Mouse (Mus musculus) lung, postnatal 10 days (tissue): ENCODE measurements around the gene Sik1.

Experiments
- DNase-seq: peaks from one replicate; pipeline ENCODE4 v3.0.0; 2021

The Sik1 gene

DNA sequence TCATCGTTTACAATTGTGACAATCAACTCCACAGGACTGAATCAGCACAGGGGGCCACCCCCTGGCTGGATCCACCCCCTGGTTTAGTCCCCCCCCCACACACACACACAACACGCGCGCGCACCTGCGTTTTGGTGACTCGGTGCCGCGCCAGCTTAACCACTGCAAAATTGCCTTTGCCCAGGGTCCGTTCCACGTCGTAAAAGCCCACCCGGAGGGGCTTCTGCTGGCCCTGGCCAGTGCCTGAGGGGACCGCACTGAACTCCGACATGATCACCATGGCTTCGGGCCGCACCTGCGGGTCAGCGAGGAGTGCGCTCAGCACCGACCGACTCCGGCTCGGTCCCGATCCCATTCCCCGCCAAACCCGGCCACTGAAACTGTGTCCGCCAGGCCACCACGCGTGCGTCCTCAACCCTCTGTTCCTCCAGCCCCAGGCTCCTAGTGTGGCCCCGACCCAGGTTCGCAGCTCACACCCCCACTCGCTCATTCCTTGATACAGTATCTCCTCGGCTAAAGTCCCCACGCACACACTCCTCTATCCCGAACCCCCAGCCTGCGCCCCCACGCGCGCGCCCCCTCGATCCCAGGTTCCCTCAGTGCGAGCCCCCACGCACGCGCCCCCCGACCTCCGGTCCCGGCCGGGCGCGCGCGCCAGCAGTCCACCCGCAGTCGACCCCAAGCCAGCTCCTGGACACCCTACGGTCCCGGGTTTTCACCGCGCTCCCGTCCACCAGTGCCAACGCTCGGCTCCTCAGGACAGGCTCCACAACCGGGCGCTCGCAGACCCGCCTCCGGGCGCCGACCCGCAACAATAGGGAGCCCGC lies 621 bp downstream of the Sik1 start:
- peak; percentile 65 for DNase-seq

DNA sequence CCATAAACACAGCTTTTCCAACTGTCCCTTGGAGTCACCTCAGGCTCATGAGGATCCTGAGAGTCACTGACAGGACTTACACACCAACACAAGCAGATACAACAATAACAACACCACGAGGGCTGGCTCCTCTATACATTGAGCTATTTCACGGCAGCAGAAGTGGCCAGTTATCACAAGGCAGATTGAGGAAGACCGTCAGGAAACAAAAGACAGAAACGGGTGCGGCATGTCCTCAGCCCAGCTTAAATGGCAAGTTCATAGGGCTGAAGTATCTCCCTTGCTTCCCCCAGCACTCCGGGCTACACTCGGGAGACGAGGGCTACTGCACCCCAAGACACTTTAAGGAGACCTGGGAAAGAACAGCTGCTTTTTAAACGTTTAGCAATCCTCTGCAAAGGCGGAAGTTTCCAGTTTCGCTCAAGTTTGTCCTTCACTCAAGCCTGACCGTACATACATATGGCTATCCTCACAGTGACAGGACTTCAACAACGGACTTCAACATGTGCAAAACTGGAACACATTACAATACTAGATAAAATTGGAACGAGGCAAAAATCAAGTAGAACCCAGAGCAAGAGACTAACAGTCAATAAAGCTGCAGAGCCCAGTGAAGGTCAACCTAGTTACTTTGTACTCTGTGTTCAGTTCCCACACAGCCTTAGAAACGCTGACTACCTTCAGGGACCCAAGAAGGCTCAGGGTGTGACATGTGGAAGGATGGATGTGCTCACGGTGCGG lies 2.0 kb downstream of the Sik1 start:
- DNase-seq = no peak

GRCm38 (mm10) chr17:31852782-31853447 lies 2.7 kb downstream of the Sik1 start:
- no peak for DNase-seq

DNA sequence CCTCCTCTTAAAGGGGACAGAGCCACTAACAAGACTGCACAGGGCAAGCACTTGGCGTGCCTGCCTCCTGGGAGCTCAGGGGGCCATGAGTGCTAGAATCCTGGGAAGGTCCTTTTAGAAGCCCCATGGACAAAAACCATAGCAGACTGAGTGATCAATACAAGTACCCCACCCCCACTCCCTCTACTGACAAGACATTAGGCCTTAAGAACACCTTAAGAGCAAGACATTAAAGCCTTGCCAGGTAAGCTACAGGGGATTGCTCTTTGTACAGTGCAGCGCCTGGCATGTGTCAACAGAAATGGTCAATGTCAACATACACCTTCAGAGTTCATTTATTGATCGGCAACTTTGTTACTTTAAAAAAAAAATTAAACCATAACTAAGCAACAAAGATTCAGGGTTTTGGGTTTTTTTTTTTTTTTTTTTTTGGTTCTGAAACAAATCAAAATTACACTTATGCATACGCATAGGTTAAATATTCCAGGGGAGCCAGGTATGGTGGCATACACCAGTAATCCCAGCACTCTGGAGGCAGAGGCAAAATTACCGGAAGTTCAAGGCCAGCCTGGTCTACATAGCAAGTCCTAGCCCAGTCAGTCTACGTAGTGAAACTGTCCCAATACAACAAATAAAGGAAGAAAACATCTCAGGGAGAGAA lies 3.7 kb downstream of the Sik1 start:
- no peak for DNase-seq

DNA sequence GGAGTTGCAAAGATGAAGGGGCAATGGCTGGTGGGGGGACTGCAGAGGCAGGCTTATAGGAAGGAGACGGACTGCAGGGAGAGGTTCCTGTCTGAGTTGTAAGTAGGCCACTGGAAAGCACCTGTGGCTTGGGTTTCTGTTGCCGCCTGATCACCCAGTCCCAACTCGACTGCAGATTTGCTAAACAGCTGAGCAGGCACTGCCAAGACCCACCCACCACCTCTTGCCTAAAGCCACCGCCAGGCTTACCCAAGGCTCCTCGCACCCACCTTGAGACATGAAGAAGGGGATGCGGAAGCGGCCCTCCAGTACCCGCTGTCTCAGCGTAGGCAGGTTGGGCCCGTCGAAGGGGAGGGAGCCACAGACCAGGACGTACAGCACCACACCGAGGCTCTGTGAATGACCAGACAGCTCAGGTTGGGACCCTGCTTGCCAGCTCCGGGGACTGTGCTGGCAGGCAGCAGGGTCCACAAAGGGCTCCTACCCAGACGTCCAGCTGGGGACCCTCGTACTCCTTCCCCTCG lies 5.1 kb downstream of the Sik1 start:
- DNase-seq = no peak

DNA sequence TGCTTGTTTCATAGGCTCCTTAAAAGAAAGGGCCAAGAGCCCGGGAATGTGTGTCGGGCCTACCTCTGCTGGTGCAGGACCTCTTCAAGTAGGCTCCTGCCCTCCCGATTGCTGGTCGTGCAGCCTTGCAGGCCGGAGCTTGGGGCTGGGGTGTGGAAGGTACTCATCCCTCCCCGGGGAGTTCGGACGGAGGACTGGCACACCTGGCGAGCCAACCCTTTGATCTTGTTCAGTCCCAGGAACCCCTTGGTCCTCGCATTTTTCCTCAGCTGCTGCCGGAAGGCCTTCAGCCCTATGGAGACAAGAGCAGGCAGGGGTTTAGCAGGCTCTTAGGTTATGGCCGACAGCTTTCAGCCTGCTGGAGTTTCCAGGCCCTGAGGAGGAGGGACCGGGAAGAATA lies 8.6 kb downstream of the Sik1 start:
- DNase-seq = no peak

DNA sequence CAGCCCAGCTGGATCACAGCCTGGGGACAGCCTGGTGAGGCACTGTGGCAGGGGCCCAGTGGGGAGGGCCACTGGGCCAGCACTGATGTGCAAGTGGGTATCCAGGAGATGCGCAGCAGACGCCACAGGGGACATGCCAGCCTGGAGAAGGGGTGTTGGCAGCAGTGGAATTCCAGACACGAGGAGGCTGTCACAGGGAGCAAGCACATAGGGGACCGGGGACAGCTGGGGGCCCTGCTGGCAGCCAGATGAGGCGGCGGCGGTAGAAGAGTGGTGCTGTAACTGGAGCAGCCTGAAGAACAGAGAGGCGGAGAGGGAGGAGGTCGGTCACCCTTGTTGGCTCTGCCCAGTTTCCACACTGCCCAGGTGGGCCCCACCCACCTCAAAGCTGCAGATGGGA lies 9.3 kb downstream of the Sik1 start:
- no peak for DNase-seq

- peak; percentile 59 for DNase-seq
Observed at GRCm38 (mm10) chr17:31843891-31844290, 11.7 kb downstream of the Sik1 start.

DNA sequence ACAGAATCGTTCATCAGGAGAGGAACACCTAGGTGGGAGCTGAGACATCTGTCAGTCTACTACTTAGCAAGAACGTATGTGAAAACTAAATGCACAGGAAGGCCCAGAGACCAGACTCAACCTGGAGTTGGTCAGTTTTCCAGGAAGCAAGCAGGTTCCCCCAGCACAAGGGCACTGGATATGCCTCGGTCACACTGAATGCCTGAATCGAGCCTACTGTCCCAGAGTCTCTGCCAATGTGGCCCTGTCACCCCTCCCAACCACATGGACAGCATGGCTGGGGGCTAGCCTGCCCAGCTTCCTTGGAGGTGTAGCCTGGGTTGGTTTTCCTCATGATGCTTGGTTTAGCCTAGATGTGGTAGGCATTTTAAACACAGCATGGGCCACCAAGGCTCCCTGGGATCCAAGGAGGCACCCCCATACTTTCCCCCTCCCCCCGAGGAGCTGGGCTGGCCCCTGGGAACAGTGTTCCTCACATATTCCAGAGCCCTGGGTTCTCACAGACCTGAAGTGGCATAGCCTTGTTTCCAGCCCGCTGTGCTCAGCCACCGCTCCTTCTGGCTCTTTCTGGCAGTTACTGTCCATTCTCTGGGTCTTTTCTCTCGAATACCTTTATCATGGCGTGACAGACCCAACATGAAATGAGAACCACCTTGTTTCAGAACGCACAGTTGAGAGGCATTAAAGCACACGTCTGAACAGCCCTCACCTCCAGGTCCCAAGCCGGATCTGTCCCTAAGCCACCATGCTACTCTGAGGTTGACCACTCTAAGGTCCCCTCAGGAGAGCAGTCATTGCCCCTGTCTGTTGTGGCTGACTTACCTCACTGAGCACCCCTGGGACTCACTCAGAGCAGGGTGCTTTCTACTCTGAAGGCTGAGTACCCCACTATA lies 12.4 kb downstream of the Sik1 start:
- no peak for DNase-seq

DNA sequence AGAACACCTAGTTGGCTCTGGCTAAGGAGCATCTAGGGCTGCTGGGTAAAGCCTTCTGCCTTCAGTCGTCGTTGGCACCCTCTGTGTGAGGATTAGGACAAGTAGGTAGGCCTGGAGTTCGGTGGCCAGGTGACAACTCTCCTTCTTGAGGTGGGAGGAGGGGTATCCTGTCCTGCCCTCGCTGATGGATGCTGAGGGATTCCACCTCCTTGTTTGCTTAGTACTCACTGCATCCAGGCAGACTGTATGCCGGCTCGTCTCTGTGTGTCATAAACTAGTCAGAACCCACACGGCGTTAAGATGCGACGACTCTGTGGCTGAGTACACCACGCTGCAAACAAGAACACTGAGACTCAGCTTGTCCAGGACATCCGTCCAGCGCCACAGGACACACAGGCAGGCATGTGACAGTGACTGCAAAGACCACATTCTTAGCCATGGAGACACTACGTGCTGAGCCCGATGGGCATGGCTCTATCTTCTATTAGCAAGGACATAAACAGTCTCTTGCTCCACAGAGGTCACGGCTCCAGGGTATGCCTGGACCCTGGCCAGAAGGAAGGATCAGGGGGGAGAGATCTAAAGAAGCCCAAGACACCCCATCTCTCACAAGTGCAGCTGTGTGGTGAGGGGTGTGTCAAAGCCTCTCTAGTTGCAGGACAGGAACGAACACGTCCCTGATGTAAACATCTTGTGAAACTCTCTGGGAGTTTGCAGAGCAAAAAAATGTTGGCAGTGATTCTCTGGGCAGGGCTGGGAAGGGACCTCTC lies 13.6 kb downstream of the Sik1 start:
- peak; percentile 90 for DNase-seq

DNA sequence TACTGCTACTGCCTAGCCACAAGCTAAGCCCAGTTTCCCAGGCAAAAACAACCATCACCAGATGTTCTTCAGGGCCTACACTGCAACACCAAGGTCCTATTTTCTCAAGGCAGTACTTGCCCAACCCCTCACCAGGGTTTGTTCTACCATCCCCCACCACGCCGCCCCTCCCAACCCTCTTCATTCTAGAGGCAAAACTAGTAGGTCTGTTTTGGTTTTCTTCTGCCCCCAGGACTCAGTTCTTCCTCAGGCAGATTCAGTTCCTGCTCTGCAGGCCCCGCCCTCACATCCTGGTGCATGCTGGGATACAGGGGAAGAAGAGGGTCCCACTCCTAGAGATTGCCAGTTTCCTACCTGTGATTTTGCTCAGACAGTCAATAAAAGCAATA lies 14.2 kb downstream of the Sik1 start:
- DNase-seq = peak; percentile 59

DNA sequence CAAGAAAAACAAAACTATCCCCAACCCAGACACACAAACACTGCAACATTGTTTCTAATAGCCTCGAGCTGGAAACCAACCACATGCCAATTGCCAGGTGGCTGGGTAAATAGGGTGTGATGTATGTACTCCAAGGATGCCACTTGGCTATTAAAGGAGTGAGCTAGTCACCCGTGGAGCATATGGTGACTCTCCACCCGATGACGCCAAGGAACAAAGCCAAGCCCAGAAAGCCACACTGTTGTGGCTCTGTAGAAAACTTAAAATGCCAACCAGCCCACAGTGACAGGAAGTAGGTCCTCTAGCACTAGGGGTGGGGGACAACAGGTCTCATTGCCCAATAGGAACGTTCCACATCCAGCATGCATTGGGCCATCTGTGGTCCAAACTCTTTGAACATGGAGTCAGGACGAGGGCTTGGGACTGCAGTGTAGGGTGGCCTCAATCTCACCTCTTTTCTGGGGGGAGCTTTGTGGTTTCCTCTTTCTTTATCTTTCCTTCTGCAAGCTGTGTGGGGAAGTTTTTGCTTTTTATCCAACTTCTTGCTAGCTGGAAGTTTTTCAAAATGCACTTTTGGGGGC lies 15.1 kb downstream of the Sik1 start:
- DNase-seq = no peak

- DNase-seq = peak; percentile 59
Observed at GRCm38 (mm10) chr17:31836772-31837171, 18.8 kb downstream of the Sik1 start.

DNA sequence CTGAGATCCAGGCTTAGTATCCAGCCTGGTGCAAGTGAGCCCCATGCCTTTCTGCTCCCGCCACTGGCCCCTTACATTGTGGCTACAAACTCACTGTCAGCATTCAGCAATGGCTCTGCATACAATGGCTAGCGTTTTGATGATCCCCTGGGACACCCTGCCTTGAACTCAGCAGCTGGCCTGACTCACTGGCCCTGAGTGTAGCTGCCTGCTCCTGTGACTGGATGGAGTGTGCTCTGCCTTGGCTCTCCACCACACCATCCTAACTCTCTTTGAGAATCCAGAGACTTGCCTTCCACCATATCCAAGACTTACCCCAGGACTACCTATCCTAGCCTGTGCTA lies 19.4 kb downstream of the Sik1 start:
- no peak for DNase-seq

DNA sequence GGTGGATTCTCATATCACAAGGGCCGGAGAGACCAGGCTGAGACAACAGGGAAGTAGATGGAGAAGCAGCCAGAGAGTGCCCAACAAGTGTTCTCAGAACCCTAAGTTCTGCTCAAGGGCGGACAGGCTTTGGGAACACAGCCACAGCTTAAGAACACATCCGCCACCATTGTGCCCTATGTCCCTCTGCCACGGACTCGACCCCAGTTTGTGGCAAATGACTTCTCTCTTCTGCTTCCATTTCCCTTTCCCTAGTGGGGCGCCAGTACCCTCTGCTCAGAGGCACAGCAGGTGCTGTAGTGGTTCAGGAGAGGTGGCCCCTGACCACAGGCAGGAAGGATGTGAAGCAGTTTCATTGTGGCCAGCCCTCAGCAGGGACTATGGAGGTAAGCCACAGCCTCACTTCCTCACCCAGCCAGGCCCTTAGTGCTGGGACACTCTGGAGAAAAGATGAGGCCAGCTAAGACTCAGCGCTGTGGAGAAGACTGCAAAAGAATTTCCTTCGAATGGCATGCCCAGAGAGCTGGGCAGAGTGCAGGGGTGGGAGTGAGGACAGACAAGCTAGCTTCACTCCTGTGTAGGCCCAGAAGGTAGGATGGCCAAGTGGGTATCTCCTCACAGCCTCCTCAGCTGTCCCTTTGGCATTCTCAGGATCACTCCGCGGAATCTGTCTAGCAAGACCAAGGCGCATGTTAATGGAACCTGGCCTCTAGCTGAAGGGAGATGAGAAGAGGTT lies 19.9 kb downstream of the Sik1 start:
- DNase-seq = no peak

- peak; percentile 61 for DNase-seq
Observed at GRCm38 (mm10) chr17:31834320-31835065, 21.1 kb downstream of the Sik1 start.

DNA sequence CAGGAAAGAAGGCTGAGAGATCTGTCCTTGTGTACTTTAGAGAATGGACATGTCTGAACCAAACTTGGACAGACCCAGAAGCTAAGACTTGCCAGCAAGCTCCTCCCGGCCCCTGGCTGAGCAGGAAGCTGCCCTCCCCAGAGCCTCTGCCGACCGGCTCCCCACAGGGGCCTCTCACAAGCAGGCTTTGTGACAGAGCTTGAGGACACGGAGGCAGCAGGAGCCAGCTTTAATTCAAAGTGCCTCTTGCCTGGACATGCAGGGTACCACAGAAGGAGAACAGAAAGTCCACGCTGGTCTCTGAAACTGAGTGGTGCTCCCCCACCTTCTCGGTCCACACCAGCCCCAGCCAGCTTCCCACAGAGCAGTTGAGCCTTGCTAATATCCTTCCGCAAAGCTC lies 21.9 kb downstream of the Sik1 start:
- peak; percentile 60 for DNase-seq

DNA sequence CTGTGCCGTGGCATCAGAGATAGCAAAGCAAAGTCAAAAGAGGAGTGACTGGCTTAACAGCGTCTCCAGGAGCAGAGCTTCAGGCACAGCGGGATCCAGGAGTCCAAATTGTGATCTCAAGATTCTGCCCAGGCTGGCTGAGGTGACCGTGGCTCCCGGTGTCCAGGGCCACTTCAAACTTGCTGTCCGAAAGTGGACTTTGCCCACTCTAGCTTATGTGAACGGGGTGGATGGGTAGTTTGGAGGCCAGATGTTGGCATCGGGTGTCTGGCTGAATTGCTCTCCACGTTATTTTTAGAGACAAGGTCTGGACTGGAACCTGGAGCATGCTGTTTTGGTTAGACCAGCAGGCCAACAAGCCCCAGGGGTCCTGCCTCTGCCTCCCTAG lies 23.0 kb downstream of the Sik1 start:
- no peak for DNase-seq

GRCm38 (mm10) chr17:31831866-31832576 lies 23.6 kb downstream of the Sik1 start:
- no peak for DNase-seq
